Mouse (Mus musculus) thymus, adult 2 months (tissue): ENCODE data around the gene Pepd.

Experiments
- CTCF ChIP-seq: fragments of 200-500 bp; IDR thresholded peaks from 2 replicates; pipeline ENCODE4 v1.5.1; 2012; ENCODE audit warnings: mild to moderate bottlenecking, control low read depth, low read length, moderate library complexity, borderline replicate concordance; ENCODE audit not compliant: control insufficient read depth, poor library complexity, insufficient read depth; ENCODE audit errors: extremely low read depth
- POLR2A ChIP-seq: fragments of 200-500 bp; IDR thresholded peaks from 2 replicates; pipeline ENCODE4 v1.6.1; 2012; ENCODE audit warnings: mild to moderate bottlenecking, low read length, control low read depth, moderate library complexity; ENCODE audit not compliant: control insufficient read depth, poor library complexity, insufficient read depth; ENCODE audit errors: extremely low read depth

GRCm38 (mm10) chr7:34915555-34915954 is 3.4 kb downstream of the Pepd start:
- TF ChIP-seq CTCF (no peak), POLR2A (no peak)
